Mouse (Mus musculus): ENCODE data around the gene Olfr1446. TPM values are rescaled to one million over a fixed set of nuclear protein-coding genes. Genes with fewer than 3 reads are reported as not detected.

The Olfr1446 gene
- polyA plus RNA-seq (2016; fragmentation: Nextera tagmentation; extraction: Ambion mirVana) = not detected in 2 replicates

GRCm38 (mm10) chr19:12893424-12893823 lies at the start of gene Olfr1446:
TSS of gene Olfr1446 (minus strand) at chr19:12893524.
- no peaks in the 10 kb centered on the region for H3K36me3 ChIP-seq
- H3K4me1 ChIP-seq (replicated peaks) = no peaks in the 10 kb centered on the region
- no peaks in the 10 kb centered on the region for H3K27me3 ChIP-seq (ENCODE audit: insufficient read depth, poor library complexity, severe bottlenecking)
- no peak within 1 kb of the TSS for H3K27ac ChIP-seq
- H3K4me3 ChIP-seq = no peak within 1 kb of the TSS
- no peak for DNase-seq (ENCODE audit: low spot score)
- H3K9me3 ChIP-seq = 0 out of 2 replicates have a peak, but pooled peaks cover 3% of the 10 kb centered on the region
- 80% methylated on average over 1 of the region's 1 CpGs for WGBS

- Histone ChIP-seq H3K27ac (no peak within 1 kb of the TSS), H3K9me3 (peaks cover 28% of the 10 kb centered on the region), H3K36me3 (no peaks in the 10 kb centered on the region), H3K4me1 (replicated peaks) (no peaks in the 10 kb centered on the region), H3K27me3 (ENCODE audit: insufficient read depth, poor library complexity, severe bottlenecking) (no peaks in the 10 kb centered on the region), H3K4me3 (no peak within 1 kb of the TSS)
- no peak for DNase-seq (ENCODE audit: low spot score)
Observed at GRCm38 (mm10) chr19:12930540-12930939, 37.2 kb upstream of the Olfr1446 start, which contains the start of gene Olfr1449. TSS of gene Olfr1449 (plus strand) at chr19:12930840.

- WGBS = 81% methylated on average over 1 of the region's 1 CpGs
- Histone ChIP-seq H3K36me3 (no peaks in the 10 kb centered on the region), H3K27ac (no peak within 1 kb of the TSS), H3K4me1 (replicated peaks) (no peaks in the 10 kb centered on the region), H3K27me3 (ENCODE audit: insufficient read depth, poor library complexity, severe bottlenecking) (no peaks in the 10 kb centered on the region), H3K9me3 (peaks cover 16% of the 10 kb centered on the region), H3K4me3 (no peak within 1 kb of the TSS)
- no peak for DNase-seq (ENCODE audit: low spot score)
Observed at GRCm38 (mm10) chr19:12924319-12924718, 31.0 kb upstream of the Olfr1446 start, which contains the start of gene Olfr1448. TSS of gene Olfr1448 (minus strand) at chr19:12924419.

GRCm38 (mm10) chr19:12903643-12904042 lies 10.3 kb upstream of the Olfr1446 start, which contains the start of gene Olfr1447:
TSS of gene Olfr1447 (minus strand) at chr19:12903743.
- peaks cover 20% of the 10 kb centered on the region for H3K9me3 ChIP-seq
- WGBS = 94% methylated on average over 1 of the region's 1 CpGs

GRCm38 (mm10) chr19:12883555-12883954 lies 9.8 kb downstream of the Olfr1446 start, which contains the start of gene Olfr1445:
TSS of gene Olfr1445 (plus strand) at chr19:12883855.
- H3K36me3 ChIP-seq = no peaks in the 10 kb centered on the region
- no peak for DNase-seq (ENCODE audit: low spot score)
- no peaks in the 10 kb centered on the region for H3K4me1 ChIP-seq (replicated peaks)
- WGBS = 88% methylated on average over 2 of the region's 2 CpGs
- no peaks in the 10 kb centered on the region for H3K27me3 ChIP-seq (ENCODE audit: insufficient read depth, poor library complexity, severe bottlenecking)
- no peak within 1 kb of the TSS for H3K27ac ChIP-seq
- 0 out of 2 replicates have a peak, but pooled peaks cover 8% of the 10 kb centered on the region for H3K9me3 ChIP-seq
- no peak within 1 kb of the TSS for H3K4me3 ChIP-seq

More at GRCm38 (mm10) chr19:12903643-12904042, 10.3 kb upstream of the Olfr1446 start, which contains the start of gene Olfr1447:
- Histone ChIP-seq H3K4me3 (no peak within 1 kb of the TSS), H3K36me3 (no peaks in the 10 kb centered on the region), H3K27ac (no peak within 1 kb of the TSS), H3K27me3 (ENCODE audit: insufficient read depth, poor library complexity, severe bottlenecking) (no peaks in the 10 kb centered on the region), H3K4me1 (replicated peaks) (no peaks in the 10 kb centered on the region)
- DNase-seq (ENCODE audit: low spot score) = no peak

- Histone ChIP-seq H3K9me3 (peaks cover 9% of the 10 kb centered on the region), H3K27ac (no peak within 1 kb of the TSS), H3K4me1 (replicated peaks) (no peaks in the 10 kb centered on the region), H3K4me3 (no peak within 1 kb of the TSS), H3K36me3 (no peaks in the 10 kb centered on the region), H3K27me3 (ENCODE audit: insufficient read depth, poor library complexity, severe bottlenecking) (no peaks in the 10 kb centered on the region)
- 47% methylated on average over 1 of the region's 1 CpGs for WGBS
- DNase-seq (ENCODE audit: low spot score) = no peak
Observed at GRCm38 (mm10) chr19:12856983-12857382, 36.3 kb downstream of the Olfr1446 start, which contains the start of gene Olfr1444. TSS of gene Olfr1444 (plus strand) at chr19:12857283.

- no peaks in the 10 kb centered on the region for H3K4me1 ChIP-seq (replicated peaks)
- no peaks in the 10 kb centered on the region for H3K27me3 ChIP-seq (ENCODE audit: insufficient read depth, poor library complexity, severe bottlenecking)
- no peak within 1 kb of the TSS for H3K4me3 ChIP-seq
- H3K36me3 ChIP-seq = no peaks in the 10 kb centered on the region
- no peak for DNase-seq (ENCODE audit: low spot score)
- no peaks in the 10 kb centered on the region for H3K9me3 ChIP-seq
- H3K27ac ChIP-seq = no peak within 1 kb of the TSS
Observed at GRCm38 (mm10) chr19:12846382-12846781, 46.9 kb downstream of the Olfr1446 start, which contains the start of gene Gm5244. TSS of gene Gm5244 (plus strand) at chr19:12846682.

- Histone ChIP-seq H3K4me3 (no peak overlapping the region), H3K27ac (no peak overlapping the region), H3K36me3 (no peaks in the 10 kb centered on the region), H3K9me3 (no peaks in the 10 kb centered on the region), H3K27me3 (ENCODE audit: insufficient read depth, poor library complexity, severe bottlenecking) (no peaks in the 10 kb centered on the region), H3K4me1 (replicated peaks) (no peaks in the 10 kb centered on the region)
- DNase-seq (ENCODE audit: low spot score) = no peak
- WGBS = 85% methylated on average over 1 of the region's 1 CpGs
Observed at GRCm38 (mm10) chr19:12838507-12838906, 54.8 kb downstream of the Olfr1446 start.

Other genes with a start within 250 kb of the Olfr1446 start
- gene Olfr1442, start 223.1 kb downstream of the Olfr1446 start, polyA plus RNA-seq (2016; fragmentation: Nextera tagmentation; extraction: Ambion mirVana) = not detected in 2 replicates
- gene Olfr1443, start 215.4 kb downstream of the Olfr1446 start, polyA plus RNA-seq (2016; fragmentation: Nextera tagmentation; extraction: Ambion mirVana) = not detected in 2 replicates
- gene Keg1, start 197.7 kb downstream of the Olfr1446 start, polyA plus RNA-seq (2016; fragmentation: Nextera tagmentation; extraction: Ambion mirVana) = not detected in 2 replicates
- gene Cntf, start 127.9 kb downstream of the Olfr1446 start, polyA plus RNA-seq (2016; fragmentation: Nextera tagmentation; extraction: Ambion mirVana) = 1.1 and 2.0 TPM in 2 replicates
- 12.6 and 14.3 TPM in 2 replicates for gene Zfp91, start 97.4 kb downstream of the Olfr1446 start, polyA plus RNA-seq (2016; fragmentation: Nextera tagmentation; extraction: Ambion mirVana)
- gene Lpxn, start 97.3 kb downstream of the Olfr1446 start, polyA plus RNA-seq (2016; fragmentation: Nextera tagmentation; extraction: Ambion mirVana) = 0.73 and 1.1 TPM in 2 replicates
- not detected in 2 replicates for gene Gm5244, start 46.8 kb downstream of the Olfr1446 start, polyA plus RNA-seq (2016; fragmentation: Nextera tagmentation; extraction: Ambion mirVana)
- gene Olfr1444, start 36.2 kb downstream of the Olfr1446 start, polyA plus RNA-seq (2016; fragmentation: Nextera tagmentation; extraction: Ambion mirVana) = not detected in 2 replicates
- gene Olfr1445, start 9.7 kb downstream of the Olfr1446 start, polyA plus RNA-seq (2016; fragmentation: Nextera tagmentation; extraction: Ambion mirVana) = not detected in 2 replicates
- gene Olfr1447, start 10.2 kb upstream of the Olfr1446 start, polyA plus RNA-seq (2016; fragmentation: Nextera tagmentation; extraction: Ambion mirVana) = not detected in 2 replicates
- gene Olfr1448, start 30.9 kb upstream of the Olfr1446 start, polyA plus RNA-seq (2016; fragmentation: Nextera tagmentation; extraction: Ambion mirVana) = not detected in 2 replicates
- not detected in 2 replicates for gene Olfr1449, start 37.3 kb upstream of the Olfr1446 start, polyA plus RNA-seq (2016; fragmentation: Nextera tagmentation; extraction: Ambion mirVana)
- not detected in 2 replicates for gene Olfr1450, start 56.7 kb upstream of the Olfr1446 start, polyA plus RNA-seq (2016; fragmentation: Nextera tagmentation; extraction: Ambion mirVana)
- not detected in 2 replicates for gene Olfr1451, start 101.5 kb upstream of the Olfr1446 start, polyA plus RNA-seq (2016; fragmentation: Nextera tagmentation; extraction: Ambion mirVana)
- gene Olfr1453, start 134.8 kb upstream of the Olfr1446 start, polyA plus RNA-seq (2016; fragmentation: Nextera tagmentation; extraction: Ambion mirVana) = not detected in 2 replicates
- gene Olfr1454, start 167.1 kb upstream of the Olfr1446 start, polyA plus RNA-seq (2016; fragmentation: Nextera tagmentation; extraction: Ambion mirVana) = not detected in 2 replicates
- not detected in 2 replicates for gene Olfr1457, start 204.4 kb upstream of the Olfr1446 start, polyA plus RNA-seq (2016; fragmentation: Nextera tagmentation; extraction: Ambion mirVana)
- gene Olfr1458, start 213.3 kb upstream of the Olfr1446 start, polyA plus RNA-seq (2016; fragmentation: Nextera tagmentation; extraction: Ambion mirVana) = not detected in 2 replicates